Mouse (Mus musculus) megakaryocyte, adult 5-6 weeks (primary cell): ENCODE measurements around the gene Olfr382. TPM values are rescaled to one million over a fixed set of nuclear protein-coding genes. Genes with fewer than 3 reads are reported as not detected.
"Not testable (repeated sequence)": the region's sequence is repeated elsewhere in the genome, so short reads cannot be mapped to it uniquely, and the experiment has no call there.

Experiments used
- ATAC-seq: 2 replicates; pipeline ENCODE4 v1.8.0; 2016; ENCODE audit warnings: mild to moderate bottlenecking, inconsistent platforms; ENCODE audit not compliant: poor library complexity, severe bottlenecking
- total RNA-seq, 2 experiments: library from RNA; stranded (forward) in 1 of 2; stranded (reverse) in 1 of 2; fragments of 153-499, 151-499 nt in 1 of 2; fragments of 221-1000, 200-1000 nt in 1 of 2; gene quantifications; 2 replicates each; pipeline versions ENCODE4 v1.2.3 to v1.2.4; 2015 to 2017

Olfr382 gene
- total RNA-seq (2015), result not detected in 2 replicates
- not detected in 2 replicates for total RNA-seq (2017)

DNA sequence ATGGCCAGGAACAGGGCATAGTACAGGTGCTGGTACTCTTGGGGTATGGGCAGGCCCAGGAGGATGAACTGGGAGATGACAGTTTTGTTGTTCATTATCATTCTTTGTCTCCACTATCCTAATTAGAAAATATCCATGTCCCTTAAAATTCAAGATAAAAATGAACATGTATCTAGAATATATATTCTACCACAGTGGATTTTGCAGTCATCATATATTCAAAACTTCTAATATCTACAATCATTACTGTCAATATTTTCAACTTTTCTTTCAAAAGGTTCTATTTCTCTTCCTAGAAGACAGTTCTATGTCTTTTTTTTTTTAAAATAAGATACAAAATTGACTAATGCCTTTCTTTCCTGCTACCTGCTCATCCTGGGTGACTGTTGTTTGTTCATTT is at the start of gene Olfr382:
Gene Olfr382 (minus strand): TSS at position 101 of the 400 bp plus-strand sequence.
- no peak for ATAC-seq

DNA sequence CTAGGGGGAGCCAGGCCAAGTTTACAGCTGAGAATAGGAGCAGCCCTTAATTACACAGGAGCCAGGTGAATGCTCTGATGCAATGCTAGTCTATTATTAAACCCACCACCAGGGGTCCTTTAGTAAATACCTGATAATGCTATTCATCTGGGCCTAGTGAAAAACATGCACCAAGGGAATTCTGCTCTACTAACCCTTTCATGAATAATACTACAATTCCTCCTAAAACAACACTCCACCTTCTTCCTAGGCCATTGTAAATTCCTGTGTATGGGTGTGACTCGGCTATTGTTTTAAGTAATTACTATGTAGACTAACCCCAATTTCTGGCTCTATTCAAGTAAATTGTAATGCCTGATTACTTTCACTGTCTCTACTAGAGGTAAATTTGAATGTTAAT is 12.0 kb upstream of the Olfr382 start:
- ATAC-seq, result not testable (repeated sequence)

DNA sequence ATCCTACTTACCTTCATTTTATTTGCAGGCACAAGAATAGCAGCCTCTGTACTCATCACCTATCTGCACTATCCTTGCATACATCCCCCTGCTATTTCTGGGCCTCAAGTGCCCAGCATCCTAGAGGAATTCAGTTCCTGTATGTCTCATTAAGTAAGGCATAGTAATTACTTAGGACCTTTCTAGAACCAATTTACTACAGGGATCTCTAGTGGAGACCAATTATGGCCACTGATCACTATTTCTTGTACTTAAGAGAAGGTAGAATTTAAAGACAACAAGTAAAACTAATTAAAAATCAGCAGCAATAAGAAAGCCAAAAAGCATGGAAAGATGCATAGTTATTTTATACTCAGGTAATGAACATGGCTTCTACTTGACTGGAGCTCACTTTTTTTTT is 25.5 kb downstream of the Olfr382 start, which contains the start of gene Olfr381:
Gene Olfr381 (minus strand): TSS at position 101 of the 400 bp plus-strand sequence.
- ATAC-seq, result no peak

Other genes starting within 250 kb of the Olfr382 start
- not detected in 2 replicates for gene Trpv3, start 249.8 kb downstream of the Olfr382 start, total RNA-seq (2015)
- gene Trpv3, start 249.8 kb downstream of the Olfr382 start, total RNA-seq (2017), result not detected in 2 replicates
- 1.1 and 1.3 TPM in 2 replicates for gene Aspa, start 187.6 kb downstream of the Olfr382 start, total RNA-seq (2015)
- gene Aspa, start 187.6 kb downstream of the Olfr382 start, total RNA-seq (2017), result 1.7 and 2.2 TPM in 2 replicates
- gene Gm49340, start 187.5 kb downstream of the Olfr382 start, total RNA-seq (2015), result not detected in 2 replicates
- gene Gm49340, start 187.5 kb downstream of the Olfr382 start, total RNA-seq (2017), result not detected in 2 replicates
- gene Spata22, start 187.5 kb downstream of the Olfr382 start, total RNA-seq (2015), result not detected in 2 replicates
- not detected in 2 replicates for gene Spata22, start 187.5 kb downstream of the Olfr382 start, total RNA-seq (2017)
- not detected in 2 replicates for gene Olfr20, start 166.4 kb downstream of the Olfr382 start, total RNA-seq (2015)
- gene Olfr20, start 166.4 kb downstream of the Olfr382 start, total RNA-seq (2017), result not detected in 2 replicates
- not detected in 2 replicates for gene Olfr376, start 146.0 kb downstream of the Olfr382 start, total RNA-seq (2015)
- not detected in 2 replicates for gene Olfr376, start 146.0 kb downstream of the Olfr382 start, total RNA-seq (2017)
- gene Olfr1, start 117.6 kb downstream of the Olfr382 start, total RNA-seq (2015), result not detected in 2 replicates
- not detected in 2 replicates for gene Olfr1, start 117.6 kb downstream of the Olfr382 start, total RNA-seq (2017)
- not detected in 2 replicates for gene Olfr378, start 88.7 kb downstream of the Olfr382 start, total RNA-seq (2015)
- not detected in 2 replicates for gene Olfr378, start 88.7 kb downstream of the Olfr382 start, total RNA-seq (2017)
- not detected in 2 replicates for gene Olfr380, start 59.7 kb downstream of the Olfr382 start, total RNA-seq (2015)
- gene Olfr380, start 59.7 kb downstream of the Olfr382 start, total RNA-seq (2017), result not detected in 2 replicates
- not detected in 2 replicates for gene Olfr381, start 25.6 kb downstream of the Olfr382 start, total RNA-seq (2015)
- gene Olfr381, start 25.6 kb downstream of the Olfr382 start, total RNA-seq (2017), result not detected in 2 replicates
- gene Olfr385, start 75.8 kb upstream of the Olfr382 start, total RNA-seq (2015), result not detected in 2 replicates
- gene Olfr385, start 75.8 kb upstream of the Olfr382 start, total RNA-seq (2017), result not detected in 2 replicates
- not detected in 2 replicates for gene Olfr384, start 81.4 kb upstream of the Olfr382 start, total RNA-seq (2015)
- not detected in 2 replicates for gene Olfr384, start 81.4 kb upstream of the Olfr382 start, total RNA-seq (2017)
- gene Zfp735, start 171.6 kb upstream of the Olfr382 start, total RNA-seq (2015), result not detected in 2 replicates
- not detected in 2 replicates for gene Zfp735, start 171.6 kb upstream of the Olfr382 start, total RNA-seq (2017)